Mouse (Mus musculus) layer of hippocampus, adult 9-10 months (tissue): ENCODE measurements at regions not wholly inside any gene's neighbourhood (a gene's known extent, or its start where the extent isn't known, plus 50 kb on each side); places are given as distances from the start of the nearest gene placed in this dataset.

ENCODE experiments used
- DNase-seq: peaks from one replicate; pipeline ENCODE4 v3.0.0; 2022; ENCODE audit warnings: low spot score

DNA sequence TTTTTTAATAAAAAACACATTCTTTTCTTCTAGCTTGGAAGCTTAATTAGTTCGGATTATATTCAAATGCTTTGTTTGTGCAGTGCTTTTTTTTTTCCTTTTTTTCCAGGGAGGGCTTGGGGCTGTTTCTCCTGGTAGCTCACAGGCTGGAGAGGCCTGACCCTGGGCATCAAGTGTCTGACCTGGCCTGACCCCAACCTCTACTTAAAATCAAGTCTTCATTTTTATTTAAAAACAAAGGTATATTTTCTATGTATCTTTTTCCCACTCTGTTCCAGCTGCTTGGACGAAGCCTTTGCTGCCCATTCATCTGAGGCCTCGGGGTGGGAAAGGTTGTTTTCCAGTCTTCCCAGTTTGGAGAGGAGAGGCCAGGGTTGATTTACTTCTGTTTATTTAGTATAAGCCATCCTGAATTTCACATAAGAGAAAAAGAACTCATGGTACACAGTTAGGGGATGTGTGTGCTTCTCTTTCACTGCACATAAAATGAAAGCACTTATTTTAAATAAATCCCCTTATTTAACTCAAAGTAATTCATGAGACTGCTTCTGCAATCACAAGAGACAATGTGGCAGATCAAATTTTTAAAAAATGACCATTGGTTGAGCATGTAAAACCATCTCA is 539.1 kb downstream of the Ptprc start:
- no peak for DNase-seq

DNA sequence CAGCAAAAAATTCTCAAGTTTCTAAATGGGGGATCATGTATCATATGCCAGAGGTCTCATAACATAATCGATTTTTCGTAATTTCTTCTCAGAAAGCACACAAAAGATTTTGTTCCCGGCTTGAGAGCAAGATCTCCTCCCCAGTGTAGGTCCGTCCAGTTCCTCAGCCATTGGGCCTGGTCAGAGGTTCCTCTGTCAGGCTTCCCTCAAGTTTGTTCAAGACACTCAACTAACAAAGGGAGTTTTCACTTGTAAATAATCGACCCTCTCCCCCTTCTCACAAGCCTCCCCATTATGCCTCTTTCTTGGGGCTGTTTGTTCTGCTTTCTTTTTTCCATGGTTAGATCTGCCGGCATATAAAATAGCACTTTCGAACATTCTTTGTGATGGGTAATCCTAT is 539.7 kb downstream of the Ptprc start:
- DNase-seq: no peak

DNA sequence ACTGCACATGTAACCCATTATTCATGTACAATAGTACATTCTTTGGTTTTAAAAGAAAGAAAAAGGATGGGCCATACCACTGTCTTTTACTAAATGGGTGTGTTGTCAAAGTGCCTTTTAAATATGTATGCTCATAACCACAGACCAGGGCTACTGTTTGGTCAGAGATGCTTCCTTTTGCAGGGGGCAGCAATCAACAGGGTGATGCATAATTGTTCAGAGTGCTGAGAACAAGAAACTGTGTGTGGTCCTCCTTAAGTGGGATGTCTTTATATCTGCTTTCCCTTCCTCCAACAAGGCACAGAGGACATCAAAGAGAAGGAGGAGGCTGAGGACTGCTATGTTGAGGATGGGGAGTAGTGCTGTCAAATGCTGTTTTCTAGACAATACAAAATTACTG is 544.0 kb downstream of the Ptprc start:
- no peak for DNase-seq

DNA sequence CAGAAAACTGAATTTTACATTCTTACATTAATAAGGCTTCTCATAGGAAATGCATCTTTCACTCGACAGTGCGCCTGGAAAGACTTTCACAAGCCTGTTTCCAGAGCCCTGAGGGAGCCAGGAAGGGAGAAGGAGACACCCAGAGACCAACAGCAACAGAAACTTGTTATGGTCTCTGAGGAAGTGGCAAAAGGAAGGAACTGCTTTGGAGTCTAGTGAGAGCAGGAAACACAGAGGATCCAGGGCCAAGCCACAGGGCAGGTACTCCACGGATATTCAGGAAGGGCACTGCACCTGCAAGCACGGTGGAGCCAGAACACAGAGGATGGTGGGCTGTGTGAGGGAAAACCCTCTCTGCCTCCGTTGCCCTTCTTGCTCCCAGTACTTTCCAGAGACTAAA is 554.8 kb downstream of the Ptprc start:
- no peak for DNase-seq

DNA sequence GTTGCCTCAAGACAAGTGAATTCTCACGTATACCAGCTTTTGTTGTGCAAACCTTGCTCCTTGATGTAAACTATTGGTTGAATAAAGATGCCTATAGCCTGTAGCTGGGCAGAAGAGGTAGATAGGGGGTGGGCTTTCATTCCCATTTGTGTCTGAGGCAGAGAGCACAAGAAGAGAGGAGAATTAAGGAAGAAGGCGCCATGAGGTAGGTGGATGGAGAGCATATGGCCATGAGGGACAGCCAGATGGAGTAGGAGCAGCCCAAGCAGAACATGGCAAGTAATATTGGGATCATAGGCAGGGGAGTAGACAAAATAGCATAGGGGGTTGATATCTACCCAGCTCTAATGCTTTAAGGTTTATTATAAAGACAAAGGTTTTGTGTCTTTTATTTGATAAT is 557.3 kb downstream of the Ptprc start:
- DNase-seq: no peak

DNA sequence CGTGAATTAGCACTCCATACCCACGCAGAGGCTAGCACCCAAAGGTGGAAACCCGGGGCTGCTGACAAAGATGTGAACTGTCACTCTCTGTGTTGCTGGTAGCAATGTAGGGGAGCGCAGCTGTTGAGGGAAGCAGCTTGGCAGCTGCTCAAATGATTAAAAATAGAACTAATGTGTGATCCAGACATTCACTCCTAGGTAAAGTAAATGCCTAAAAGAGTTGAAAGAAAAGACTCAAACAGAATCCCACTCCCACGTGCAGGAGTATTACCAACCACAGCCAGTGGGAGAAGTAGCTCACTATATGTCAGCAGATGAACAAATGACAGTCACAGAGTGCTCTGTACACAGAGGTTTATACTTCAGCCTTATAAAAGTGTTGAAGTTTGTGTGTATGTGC is 558.0 kb downstream of the Ptprc start:
- no peak for DNase-seq

DNA sequence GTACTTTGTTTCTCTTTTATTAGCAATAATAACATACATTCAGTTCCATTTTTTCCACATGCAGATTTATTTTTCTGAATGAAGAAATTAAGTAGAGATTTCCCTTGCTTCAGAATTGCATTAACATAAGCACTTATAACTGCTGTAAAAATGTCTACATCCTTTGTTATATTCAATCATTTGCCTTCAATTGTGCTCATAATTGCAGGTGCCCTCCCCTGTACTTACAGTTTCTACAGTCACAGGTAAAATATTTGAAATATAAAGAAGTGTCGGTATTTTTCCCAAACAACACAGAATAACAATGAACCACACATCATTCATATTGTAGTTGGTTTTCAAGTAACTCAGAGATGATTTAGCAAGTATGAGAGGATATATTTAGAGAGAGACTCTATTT is 568.8 kb downstream of the Ptprc start:
- no peak for DNase-seq

DNA sequence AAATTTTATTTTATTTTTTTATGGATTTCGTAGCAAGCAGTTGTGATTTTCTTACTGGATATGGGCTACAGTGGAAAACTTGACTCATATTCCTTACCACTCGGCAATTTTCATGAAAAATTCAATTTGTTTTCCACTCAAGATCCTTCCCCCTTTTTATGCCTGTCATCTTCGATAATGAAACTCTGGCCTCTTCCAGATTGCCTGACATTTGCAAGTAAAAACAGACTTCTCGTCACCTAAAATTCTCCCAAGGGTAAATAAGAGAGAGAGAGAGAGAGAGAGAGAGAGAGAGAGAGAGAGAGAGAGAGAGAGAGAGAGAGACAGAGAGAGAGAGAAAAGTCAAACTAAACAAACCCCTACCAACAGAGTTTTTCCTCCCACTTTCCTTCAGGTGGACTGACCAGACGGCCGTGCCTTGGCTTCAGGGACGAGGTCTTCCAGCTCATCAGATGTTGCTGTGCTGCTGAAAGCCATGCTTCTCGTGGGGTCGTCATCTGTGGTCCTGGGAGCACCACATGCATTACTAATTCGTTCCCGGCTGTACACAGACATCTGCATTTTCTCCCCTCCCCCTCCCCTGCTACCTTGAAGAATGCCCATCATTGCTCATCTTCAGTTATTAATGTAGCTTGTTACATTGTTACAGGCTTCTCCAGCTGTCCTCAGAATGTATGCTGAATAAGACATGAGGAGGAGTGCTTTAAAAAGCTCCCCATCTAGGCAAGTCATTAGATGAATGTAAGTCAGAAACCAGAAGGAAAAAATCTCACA is 569.4 kb downstream of the Ptprc start:
- DNase-seq: no peak

DNA sequence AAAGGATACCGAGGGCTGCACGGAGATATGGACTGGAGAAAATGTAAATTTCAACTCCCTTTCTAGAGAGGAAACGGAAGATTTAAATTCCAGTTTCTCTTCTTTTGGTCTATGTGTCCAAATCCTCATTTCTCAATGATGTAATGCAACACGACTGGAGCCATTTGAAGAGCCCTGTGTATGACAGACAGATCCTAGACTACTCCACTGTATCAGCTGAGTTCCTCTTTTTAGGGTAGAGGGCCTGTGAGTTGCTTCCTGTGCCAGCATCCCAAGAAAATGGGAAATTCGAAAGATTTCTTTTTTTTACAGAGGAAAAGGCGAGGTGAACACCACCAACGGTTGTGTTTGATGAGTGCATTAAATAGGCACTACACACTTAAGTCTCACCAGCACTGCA is 581.8 kb downstream of the Ptprc start:
- DNase-seq: no peak

DNA sequence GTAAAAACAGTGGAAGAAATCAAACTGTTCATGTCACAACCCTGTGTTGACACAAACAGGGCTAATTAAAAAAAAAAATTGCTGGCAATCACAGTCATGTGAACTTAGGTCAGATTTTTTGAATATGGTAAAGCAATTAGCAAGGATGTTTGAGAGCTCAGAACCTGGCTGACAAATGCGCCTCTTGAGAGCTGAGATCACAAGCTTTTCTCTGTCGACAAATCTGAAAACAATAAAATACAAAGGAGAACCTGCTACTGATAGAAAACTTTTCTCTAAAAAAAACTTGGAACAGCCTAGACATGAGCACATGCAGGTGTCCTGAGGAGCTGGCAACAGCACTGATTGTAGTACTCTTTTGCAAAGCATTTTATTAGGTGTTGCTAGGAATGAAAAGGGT is 583.6 kb downstream of the Ptprc start:
- DNase-seq: no peak

DNA sequence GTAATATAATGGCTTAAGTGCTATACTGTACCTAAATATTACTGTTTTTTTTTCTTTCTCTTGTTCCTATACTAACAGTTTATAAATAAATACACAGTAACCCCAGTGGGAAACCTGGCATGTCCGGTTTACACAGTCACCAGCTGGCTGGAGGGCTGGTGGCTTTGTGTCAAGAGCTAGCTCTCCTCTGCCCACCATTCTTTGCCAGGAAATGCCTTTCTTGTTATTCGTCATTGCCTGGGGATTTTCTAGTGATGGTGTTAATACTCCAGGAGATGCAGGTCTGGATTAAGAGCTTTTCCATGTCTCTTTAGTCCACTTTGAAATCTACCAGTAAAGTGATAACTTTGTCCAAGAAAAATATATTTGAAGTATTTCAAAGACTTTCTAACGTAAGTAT is 584.2 kb downstream of the Ptprc start:
- DNase-seq: no peak

DNA sequence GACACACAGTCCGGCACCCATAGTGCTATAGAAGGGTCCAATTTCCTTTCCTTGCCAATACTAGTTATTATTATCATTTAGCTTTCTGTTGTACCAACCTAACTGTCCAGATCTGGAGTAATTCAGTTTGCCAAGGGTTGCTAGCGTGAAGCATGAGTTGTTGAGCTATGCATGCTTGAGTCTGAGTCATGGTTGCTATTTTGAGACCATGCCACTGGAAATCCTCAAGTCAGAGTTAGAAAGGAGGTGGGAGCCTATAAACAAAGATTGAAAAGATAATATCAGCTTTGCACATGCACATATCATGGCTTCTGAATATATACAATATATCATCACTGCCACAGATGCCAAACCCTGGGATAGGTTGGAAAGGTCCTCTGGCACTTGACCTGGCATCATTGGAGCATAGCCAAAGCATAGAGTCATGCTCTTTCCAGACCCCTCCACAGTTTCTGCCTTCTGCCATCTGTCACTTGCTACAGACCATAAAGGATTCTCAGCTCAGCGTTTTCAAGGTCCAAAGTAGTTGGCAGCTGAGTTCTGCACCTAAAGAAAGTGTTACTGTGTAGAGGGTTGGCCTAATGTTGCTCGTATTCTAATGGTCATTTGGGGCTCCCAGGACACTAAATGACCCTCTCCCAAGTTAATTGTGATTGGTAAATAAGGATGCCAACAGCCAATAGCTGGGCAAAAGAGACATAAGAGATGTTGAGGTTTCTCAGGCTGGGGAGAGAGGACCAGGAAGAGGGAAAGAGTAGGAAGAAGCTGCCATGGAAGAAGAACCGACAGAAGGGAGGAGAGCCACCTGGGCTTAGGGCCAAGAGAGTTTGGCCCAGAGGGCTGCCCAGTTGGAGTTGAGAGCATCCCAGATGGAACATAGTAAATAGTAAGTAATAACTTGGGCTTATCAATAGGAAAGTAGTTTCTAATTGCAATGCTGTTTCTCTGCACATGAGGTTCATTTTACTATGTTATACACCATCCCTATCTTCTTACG is 586.9 kb downstream of the Ptprc start:
- DNase-seq: no peak

DNA sequence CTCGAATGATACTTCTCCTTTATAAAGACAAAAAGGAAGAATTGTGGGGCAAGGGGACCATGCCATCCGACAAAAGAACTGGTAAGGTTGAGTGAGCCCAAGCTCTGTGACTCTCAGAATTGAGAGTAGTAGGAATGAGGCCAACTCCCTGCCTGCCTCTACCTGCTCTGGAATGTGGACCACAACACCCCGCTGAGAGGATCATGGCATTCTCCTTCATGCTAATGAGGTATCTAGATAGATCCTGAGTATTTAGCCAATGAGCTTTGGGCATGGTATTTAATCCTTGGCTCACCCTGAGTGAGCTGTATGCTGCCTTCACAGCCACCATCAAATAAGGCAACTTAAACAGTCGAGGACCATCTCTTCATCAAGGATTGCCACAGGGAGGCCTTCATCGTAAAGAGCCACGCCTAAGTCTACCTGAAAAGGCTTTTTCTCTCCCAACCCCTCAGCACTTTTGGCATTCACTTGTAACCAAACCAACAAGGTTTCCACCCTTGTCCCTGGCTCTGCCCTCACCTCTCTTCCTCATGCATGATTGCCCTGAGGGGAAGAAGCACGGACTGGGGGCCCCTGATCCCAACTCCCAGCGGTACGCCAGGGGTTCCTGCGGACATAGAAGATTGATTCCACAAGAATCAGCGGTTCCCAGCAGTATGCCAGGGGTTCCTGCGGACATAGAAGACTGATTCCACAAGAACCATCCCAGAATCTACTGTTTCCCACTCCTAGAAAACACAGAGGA is 587.9 kb downstream of the Ptprc start:
- no peak for DNase-seq

DNA sequence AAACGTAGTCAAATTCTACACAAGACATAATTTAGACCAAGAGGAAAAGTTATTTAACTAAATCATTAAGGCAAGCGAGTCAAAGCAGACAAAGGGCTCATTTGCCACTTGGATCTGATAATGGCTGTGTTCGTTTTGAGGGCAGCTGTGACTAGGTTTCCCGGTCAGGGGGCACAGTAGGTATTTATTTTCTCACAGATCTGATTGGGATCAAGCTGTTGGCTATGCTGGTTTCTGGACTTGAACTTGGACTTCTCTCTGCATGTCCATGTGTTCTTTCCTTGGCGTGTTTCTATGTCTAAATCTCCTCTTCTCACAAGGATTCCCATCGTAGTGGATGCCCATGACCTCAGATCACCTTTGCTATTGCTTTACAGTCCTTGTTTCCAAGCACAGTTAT is 590.8 kb downstream of the Ptprc start:
- no peak for DNase-seq

DNA sequence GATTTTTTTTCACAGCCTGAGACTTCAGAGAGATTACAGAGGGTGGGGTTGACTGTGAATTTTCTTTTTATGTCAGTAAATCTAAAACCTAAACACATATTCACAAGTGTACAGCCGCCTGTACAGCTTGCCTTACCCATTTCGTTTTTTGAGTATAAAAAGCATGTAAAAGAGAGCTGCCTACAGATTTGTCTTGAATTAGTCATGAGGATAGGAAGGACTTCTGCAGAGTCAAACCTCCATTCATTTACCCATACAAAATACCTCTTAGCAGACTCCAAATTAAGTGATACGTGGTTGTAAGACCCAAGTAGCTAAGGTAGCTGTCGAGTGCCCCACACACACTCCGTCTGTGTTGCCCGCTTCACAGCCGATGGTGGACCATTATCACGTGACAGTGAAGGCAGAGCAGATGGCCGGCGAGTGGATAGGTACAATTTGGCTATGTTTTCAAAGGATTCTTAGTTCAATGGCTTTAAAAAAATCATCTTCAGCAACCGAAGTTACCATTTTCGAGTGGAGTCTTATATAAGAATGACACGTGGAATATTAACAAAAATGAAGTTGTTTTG is 591.3 kb downstream of the Ptprc start:
- DNase-seq: no peak

DNA sequence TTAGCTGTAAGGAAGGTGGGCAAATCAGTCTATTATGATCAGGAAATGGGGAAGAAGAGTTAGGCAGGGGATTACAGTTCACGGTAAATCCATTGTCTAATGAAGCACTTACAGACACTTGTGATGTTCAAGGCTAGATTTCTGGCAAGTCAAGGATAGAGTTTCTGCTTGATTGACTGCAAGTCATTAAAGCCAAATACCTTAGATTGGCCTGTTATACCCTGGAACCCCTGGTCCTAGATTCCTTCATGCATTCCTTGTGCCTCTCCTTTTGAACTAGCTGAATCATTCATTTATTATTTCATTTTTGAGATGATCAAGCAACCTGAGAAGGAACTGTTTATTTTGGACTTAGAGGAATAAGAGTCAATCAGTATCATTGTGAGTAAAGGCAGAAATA is 597.9 kb downstream of the Ptprc start:
- no peak for DNase-seq

DNA sequence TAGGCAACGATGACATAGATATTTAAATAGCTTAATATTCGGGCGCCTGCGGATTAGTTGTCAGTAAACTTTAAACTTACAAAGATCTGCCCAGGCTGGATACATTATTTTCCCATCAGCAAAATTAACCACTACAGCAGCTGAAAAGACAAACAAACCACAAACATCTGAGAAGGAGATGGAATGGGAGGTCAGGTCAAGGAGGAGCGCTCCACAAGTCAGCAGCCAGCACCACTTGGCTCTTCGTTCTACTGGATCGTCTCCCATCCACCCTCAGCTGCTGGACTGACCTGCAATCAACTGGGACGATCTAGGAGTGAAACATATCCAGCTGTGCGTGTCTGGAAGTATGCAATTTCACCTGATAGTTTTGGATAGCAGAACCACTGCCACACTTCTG is 599.3 kb downstream of the Ptprc start:
- DNase-seq: no peak

DNA sequence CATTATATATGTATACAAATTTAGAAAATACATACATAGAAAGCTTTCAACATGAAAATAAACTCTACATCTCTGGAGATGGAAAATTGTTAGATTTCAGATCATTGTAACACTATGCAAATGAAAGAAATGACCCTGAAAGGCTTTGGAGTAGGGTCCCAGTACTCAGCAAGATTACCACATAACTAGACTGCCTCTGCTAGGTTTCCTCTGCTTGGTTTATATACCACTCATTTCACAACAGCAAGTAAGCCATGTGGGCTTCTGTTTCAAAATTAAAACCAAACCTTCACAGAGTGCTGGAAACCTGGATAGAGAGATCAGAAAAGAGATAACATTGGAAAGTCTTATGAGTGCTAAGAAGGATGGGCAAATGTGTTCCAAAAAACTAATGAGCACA is 600.1 kb downstream of the Ptprc start:
- DNase-seq: no peak

DNA sequence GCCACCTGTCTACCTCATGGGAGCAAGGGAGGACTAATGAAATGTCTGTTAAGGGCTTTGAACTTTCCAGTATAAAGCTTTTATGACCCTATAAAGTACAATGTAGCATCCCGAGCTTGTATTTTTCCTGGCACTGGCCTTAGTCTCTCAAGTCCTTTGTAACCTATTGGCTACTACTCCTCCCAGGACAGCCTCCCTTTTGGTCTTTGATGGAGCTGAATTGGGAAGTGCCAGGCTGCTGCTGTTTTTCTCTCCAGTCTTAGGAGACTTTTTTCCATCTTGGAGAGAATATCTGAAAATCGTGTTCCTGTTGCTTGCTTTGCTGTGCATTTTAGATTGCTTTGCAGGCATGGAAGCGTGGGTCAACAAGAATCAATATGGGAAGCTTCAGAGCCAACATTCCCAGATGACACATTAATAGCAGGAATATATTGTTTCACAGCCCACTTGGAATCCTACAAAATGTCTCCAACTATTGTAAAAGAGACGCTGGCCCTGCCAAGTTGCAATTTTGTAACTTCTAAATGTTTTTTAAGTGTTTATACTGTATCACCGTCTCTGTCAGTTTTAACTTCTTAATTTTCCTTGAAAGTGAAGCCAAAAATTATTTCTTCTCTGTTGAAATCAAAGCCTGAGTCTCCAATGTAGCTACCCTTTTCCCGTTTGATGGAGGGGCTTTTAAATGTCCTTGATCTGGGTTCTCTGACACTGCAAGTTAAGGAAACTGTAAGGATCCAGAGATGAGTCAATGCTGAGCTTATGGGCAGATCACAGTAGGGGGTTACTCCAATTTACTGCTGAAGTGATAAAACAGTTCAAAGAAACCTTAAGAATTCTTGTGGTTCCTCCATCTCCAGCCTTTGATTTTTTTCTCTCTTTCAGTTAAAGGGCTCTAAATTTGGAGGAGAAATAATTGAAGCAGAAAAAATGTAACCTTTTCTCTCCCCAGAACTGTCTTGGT is 603.3 kb downstream of the Ptprc start:
- no peak for DNase-seq

DNA sequence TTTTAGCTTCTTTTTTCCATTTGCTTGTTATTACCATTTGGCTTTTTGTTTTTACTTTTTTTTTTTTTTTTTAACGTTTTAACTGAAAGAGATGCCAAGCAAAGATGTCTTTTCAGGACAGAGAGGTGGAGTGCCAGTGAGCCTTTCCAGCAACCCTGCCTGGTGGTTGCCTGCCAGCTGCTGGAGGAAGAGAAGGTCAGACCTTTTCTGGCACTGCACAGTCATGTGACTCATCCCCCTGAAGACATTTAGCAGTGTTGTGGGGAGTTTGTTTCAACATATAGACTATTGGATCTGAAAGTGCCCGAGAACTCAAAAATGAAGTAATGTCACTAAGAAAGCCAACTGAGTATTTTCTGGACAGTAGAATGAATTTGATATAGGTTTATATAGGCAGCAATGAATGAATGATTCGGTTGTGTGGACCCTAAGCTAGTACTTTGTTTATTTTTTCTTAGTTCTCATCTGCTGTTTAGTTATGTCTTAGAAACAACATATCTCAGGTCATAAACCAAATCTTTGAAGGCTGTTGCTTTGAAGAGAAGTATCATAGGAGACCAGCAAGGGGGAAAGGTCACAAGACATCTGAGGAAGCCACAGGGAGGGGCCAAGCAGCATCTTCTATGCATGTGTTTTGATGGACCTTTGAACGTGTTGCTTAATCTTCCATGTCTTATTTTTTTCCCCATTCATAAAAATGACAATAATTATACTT is 604.2 kb downstream of the Ptprc start:
- no peak for DNase-seq
